Mouse (Mus musculus): ENCODE results near the gene Ttll3. TPM values are rescaled to one million over a fixed set of nuclear protein-coding genes. Genes with fewer than 3 reads are reported as not detected.
A peak's percentile ranks its signal among the peaks of the same experiment; 100 is the strongest.

Ttll3 gene
- polyA plus RNA-seq (2011; ENCODE audit: insufficient read depth, insufficient read length, low read depth, missing spikeins), result 2.9 and 3.8 TPM in 2 replicates

- no peak for TF ChIP-seq POLR2A (IDR thresholded peaks at IDR 0.05; ENCODE audit: insufficient read depth, low read length)
- no peak for TF ChIP-seq CTCF (IDR thresholded peaks at IDR 0.05; ENCODE audit: low read depth, low read length)
- no peak for TF ChIP-seq EP300 (IDR thresholded peaks at IDR 0.05; ENCODE audit: insufficient read depth, low read depth, low read length)
- Histone ChIP-seq H3K9me3 (replicated peaks; ENCODE audit: control insufficient read depth, insufficient read depth, low read length, poor library complexity, severe bottlenecking) (no peaks in the 10 kb centered on the region), H3K4me1 (ENCODE audit: control insufficient read depth, insufficient read depth, low read length) (no peaks in the 10 kb centered on the region), H3K27ac (ENCODE audit: insufficient read depth, low read length) (no peak within 1 kb of the TSS), H3K36me3 (ENCODE audit: control insufficient read depth, insufficient read depth, low read length, poor library complexity, severe bottlenecking) (peaks cover 46% of the 10 kb centered on the region), H3K27me3 (ENCODE audit: control insufficient read depth, insufficient read depth, low read length, poor library complexity, severe bottlenecking) (no peaks in the 10 kb centered on the region), H3K9ac (ENCODE audit: low read depth, poor library complexity, severe bottlenecking) (no peak within 1 kb of the TSS), H3K4me3 (ENCODE audit: low read depth, low read length) (no peak within 1 kb of the TSS)
Measured at GRCm38 (mm10) chr6:113388960-113389359, at the start of gene Ttll3. Ttll3 (plus strand) TSS chr6:113389260.

GRCm38 (mm10) chr6:113341574-113341973, 47.5 kb upstream of the Ttll3 start:
- H3K4me1 ChIP-seq (ENCODE audit: control insufficient read depth, insufficient read depth, low read length), result no peaks in the 10 kb centered on the region

GRCm38 (mm10) chr6:113342297-113342696, 46.8 kb upstream of the Ttll3 start:
- no peaks in the 10 kb centered on the region for H3K36me3 ChIP-seq (ENCODE audit: control insufficient read depth, insufficient read depth, low read length, poor library complexity, severe bottlenecking)
- no peak overlapping the region for H3K9ac ChIP-seq (ENCODE audit: low read depth, poor library complexity, severe bottlenecking)
- H3K27ac ChIP-seq (ENCODE audit: insufficient read depth, low read length), result no peak overlapping the region
- H3K27me3 ChIP-seq (ENCODE audit: control insufficient read depth, insufficient read depth, low read length, poor library complexity, severe bottlenecking), result no peaks in the 10 kb centered on the region
- H3K4me1 ChIP-seq (ENCODE audit: control insufficient read depth, insufficient read depth, low read length), result no peaks in the 10 kb centered on the region
- H3K4me3 ChIP-seq (ENCODE audit: low read depth, low read length), result no peak overlapping the region
- no peak for TF ChIP-seq POLR2A (IDR thresholded peaks at IDR 0.05; ENCODE audit: insufficient read depth, low read length)
- TF ChIP-seq EP300 (IDR thresholded peaks at IDR 0.05; ENCODE audit: insufficient read depth, low read depth, low read length), result no peak
- no peak for TF ChIP-seq CTCF (IDR thresholded peaks at IDR 0.05; ENCODE audit: low read depth, low read length)
- no peaks in the 10 kb centered on the region for H3K9me3 ChIP-seq (replicated peaks; ENCODE audit: control insufficient read depth, insufficient read depth, low read length, poor library complexity, severe bottlenecking)

More at GRCm38 (mm10) chr6:113341574-113341973, 47.5 kb upstream of the Ttll3 start:
- Histone ChIP-seq H3K9ac (ENCODE audit: low read depth, poor library complexity, severe bottlenecking) (no peak overlapping the region), H3K27me3 (ENCODE audit: control insufficient read depth, insufficient read depth, low read length, poor library complexity, severe bottlenecking) (no peaks in the 10 kb centered on the region), H3K9me3 (replicated peaks; ENCODE audit: control insufficient read depth, insufficient read depth, low read length, poor library complexity, severe bottlenecking) (no peaks in the 10 kb centered on the region), H3K4me3 (ENCODE audit: low read depth, low read length) (no peak overlapping the region), H3K36me3 (ENCODE audit: control insufficient read depth, insufficient read depth, low read length, poor library complexity, severe bottlenecking) (no peaks in the 10 kb centered on the region), H3K27ac (ENCODE audit: insufficient read depth, low read length) (no peak overlapping the region)
- TF ChIP-seq EP300 (IDR thresholded peaks at IDR 0.05; ENCODE audit: insufficient read depth, low read depth, low read length) (no peak), CTCF (IDR thresholded peaks at IDR 0.05; ENCODE audit: low read depth, low read length) (no peak), POLR2A (IDR thresholded peaks at IDR 0.05; ENCODE audit: insufficient read depth, low read length) (no peak)

- TF ChIP-seq POLR2A (IDR thresholded peaks at IDR 0.05; ENCODE audit: insufficient read depth, low read length), result no peak
- no peak for TF ChIP-seq CTCF (IDR thresholded peaks at IDR 0.05; ENCODE audit: low read depth, low read length)
- no peak for TF ChIP-seq EP300 (IDR thresholded peaks at IDR 0.05; ENCODE audit: insufficient read depth, low read depth, low read length)
- Histone ChIP-seq H3K9ac (ENCODE audit: low read depth, poor library complexity, severe bottlenecking) (peak within 1 kb of the TSS; percentile 45), H3K36me3 (ENCODE audit: control insufficient read depth, insufficient read depth, low read length, poor library complexity, severe bottlenecking) (no peaks in the 10 kb centered on the region), H3K4me3 (ENCODE audit: low read depth, low read length) (peak within 1 kb of the TSS; percentile 41), H3K27ac (ENCODE audit: insufficient read depth, low read length) (no peak within 1 kb of the TSS), H3K27me3 (ENCODE audit: control insufficient read depth, insufficient read depth, low read length, poor library complexity, severe bottlenecking) (no peaks in the 10 kb centered on the region), H3K9me3 (replicated peaks; ENCODE audit: control insufficient read depth, insufficient read depth, low read length, poor library complexity, severe bottlenecking) (no peaks in the 10 kb centered on the region), H3K4me1 (ENCODE audit: control insufficient read depth, insufficient read depth, low read length) (no peaks in the 10 kb centered on the region)
Measured at GRCm38 (mm10) chr6:113343177-113344092, 45.6 kb upstream of the Ttll3 start, which contains the start of gene Camk1. Camk1 (minus strand) TSS chr6:113343984.

GRCm38 (mm10) chr6:113344321-113344720, 44.7 kb upstream of the Ttll3 start:
- no peaks in the 10 kb centered on the region for H3K27me3 ChIP-seq (ENCODE audit: control insufficient read depth, insufficient read depth, low read length, poor library complexity, severe bottlenecking)
- no peaks in the 10 kb centered on the region for H3K36me3 ChIP-seq (ENCODE audit: control insufficient read depth, insufficient read depth, low read length, poor library complexity, severe bottlenecking)
- H3K4me1 ChIP-seq (ENCODE audit: control insufficient read depth, insufficient read depth, low read length), result no peaks in the 10 kb centered on the region
- 0 out of 2 replicates have a peak overlapping the region, but pooled peaks have one; percentile 45 for H3K9ac ChIP-seq (ENCODE audit: low read depth, poor library complexity, severe bottlenecking)
- H3K9me3 ChIP-seq (replicated peaks; ENCODE audit: control insufficient read depth, insufficient read depth, low read length, poor library complexity, severe bottlenecking), result no peaks in the 10 kb centered on the region
- no peak overlapping the region for H3K27ac ChIP-seq (ENCODE audit: insufficient read depth, low read length)
- no peak for TF ChIP-seq POLR2A (IDR thresholded peaks at IDR 0.05; ENCODE audit: insufficient read depth, low read length)
- no peak for TF ChIP-seq CTCF (IDR thresholded peaks at IDR 0.05; ENCODE audit: low read depth, low read length)
- TF ChIP-seq EP300 (IDR thresholded peaks at IDR 0.05; ENCODE audit: insufficient read depth, low read depth, low read length), result no peak
- no peak overlapping the region for H3K4me3 ChIP-seq (ENCODE audit: low read depth, low read length)

GRCm38 (mm10) chr6:113346897-113347296, 42.2 kb upstream of the Ttll3 start:
- Histone ChIP-seq H3K9me3 (replicated peaks; ENCODE audit: control insufficient read depth, insufficient read depth, low read length, poor library complexity, severe bottlenecking) (no peaks in the 10 kb centered on the region), H3K27me3 (ENCODE audit: control insufficient read depth, insufficient read depth, low read length, poor library complexity, severe bottlenecking) (no peaks in the 10 kb centered on the region), H3K9ac (ENCODE audit: low read depth, poor library complexity, severe bottlenecking) (no peak overlapping the region), H3K4me3 (ENCODE audit: low read depth, low read length) (no peak overlapping the region), H3K27ac (ENCODE audit: insufficient read depth, low read length) (no peak overlapping the region), H3K4me1 (ENCODE audit: control insufficient read depth, insufficient read depth, low read length) (no peaks in the 10 kb centered on the region), H3K36me3 (ENCODE audit: control insufficient read depth, insufficient read depth, low read length, poor library complexity, severe bottlenecking) (no peaks in the 10 kb centered on the region)
- no peak for TF ChIP-seq EP300 (IDR thresholded peaks at IDR 0.05; ENCODE audit: insufficient read depth, low read depth, low read length)
- TF ChIP-seq POLR2A (IDR thresholded peaks at IDR 0.05; ENCODE audit: insufficient read depth, low read length), result no peak
- no peak for TF ChIP-seq CTCF (IDR thresholded peaks at IDR 0.05; ENCODE audit: low read depth, low read length)

All from ES-Bruce4 (cell line).